28 mouse cellular contexts compared by ENCODE assay signal in the genomic region with DNA sequence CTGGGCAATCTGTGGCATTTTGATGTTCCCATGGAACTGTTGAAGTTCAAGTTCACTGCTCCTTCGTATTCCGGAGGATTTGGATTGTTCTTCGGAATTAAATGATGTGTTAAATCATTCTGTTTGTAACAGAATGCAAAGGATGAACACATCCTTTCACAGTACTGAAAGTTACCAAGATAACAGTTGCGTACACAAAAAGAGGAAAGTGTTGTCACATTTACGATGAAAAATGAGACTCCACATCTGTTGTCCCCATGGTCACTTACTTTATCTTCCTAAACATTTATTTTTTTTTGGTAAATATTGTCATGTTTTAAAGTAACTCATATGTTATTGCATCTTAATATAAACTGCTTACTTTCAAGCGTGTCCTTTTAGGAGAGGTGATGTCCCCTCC. TPM values are rescaled to one million over a fixed set of nuclear protein-coding genes. Genes with fewer than 3 reads are reported as not detected.
"Had no signal": no experiment of that assay in that cellular context is flagged by ENCODE, and none has a peak within 500 bp of the region (broad histone marks: within the 10 kb centered on the region; RNA-seq: fewer than 3 reads in every experiment).

No protein-coding gene starts in this region.

- H3K9ac ChIP-seq: forebrain, postnatal 0 days; heart, embryonic 13.5 days; heart, embryonic 15.5 days; hindbrain, embryonic 13.5 days; hindbrain, embryonic 15.5 days; kidney, embryonic 15.5 days; limb, embryonic 13.5 days; limb, embryonic 15.5 days had no signal

- H3K4me3 ChIP-seq: heart, adult 2 months; heart, embryonic 13.5 days; heart, embryonic 15.5 days; hindbrain, embryonic 13.5 days; hindbrain, embryonic 15.5 days; kidney, embryonic 15.5 days; limb, embryonic 13.5 days; limb, embryonic 15.5 days had no signal

- H3K27me3 ChIP-seq: heart, embryonic 13.5 days; heart, embryonic 15.5 days; hindbrain, embryonic 13.5 days; hindbrain, embryonic 15.5 days; kidney, embryonic 15.5 days; limb, embryonic 13.5 days; limb, embryonic 15.5 days had no signal

- H3K4me1 ChIP-seq: heart, embryonic 13.5 days; heart, embryonic 15.5 days; hindbrain, embryonic 13.5 days; hindbrain, embryonic 15.5 days; kidney, embryonic 15.5 days; limb, embryonic 13.5 days; limb, embryonic 15.5 days had no signal

- DNase-seq: forebrain, postnatal 0 days; gastrocnemius, postnatal 14 days; gastrocnemius, postnatal 36 days; heart, adult 11 months; heart, adult 2 months; heart, postnatal 14 days; heart, postnatal 36 days; kidney, adult 11 months; kidney, adult 2 months; kidney, adult 9 months; kidney, postnatal 14 days; kidney, postnatal 36 days; layer of hippocampus, adult 9-11 months; layer of hippocampus, postnatal 36 days; left cerebral cortex, postnatal 4 days had no signal

- H3K9me3 ChIP-seq: heart, embryonic 13.5 days; heart, embryonic 15.5 days; hindbrain, embryonic 13.5 days; hindbrain, embryonic 15.5 days; kidney, embryonic 15.5 days; limb, embryonic 13.5 days; limb, embryonic 15.5 days had no signal

- H3K36me3 ChIP-seq: heart, embryonic 13.5 days; heart, embryonic 15.5 days; hindbrain, embryonic 13.5 days; hindbrain, embryonic 15.5 days; kidney, embryonic 15.5 days; limb, embryonic 13.5 days; limb, embryonic 15.5 days had no signal

- H3K4me2 ChIP-seq: heart, embryonic 11.5 days; heart, embryonic 13.5 days; heart, embryonic 15.5 days; hindbrain, embryonic 13.5 days; hindbrain, embryonic 15.5 days; kidney, embryonic 15.5 days; limb, embryonic 13.5 days; limb, embryonic 15.5 days had no signal

- H3K27ac ChIP-seq: heart, adult 2 months; heart, embryonic 13.5 days; heart, embryonic 15.5 days; hindbrain, embryonic 13.5 days; hindbrain, embryonic 15.5 days; hindbrain, postnatal 0 days; kidney, embryonic 15.5 days; limb, embryonic 13.5 days; limb, embryonic 15.5 days had no signal

- ATAC-seq: forebrain, postnatal 0 days; hindbrain, postnatal 0 days; intestine, embryonic 16.5 days had no signal

RNA-seq across cellular contexts. Expression of gene Htr5b, which starts 56.6 kb away (rescaled TPM):
- polyA plus RNA-seq: heart, adult 2 months; heart, postnatal 0 days; intestine, embryonic 14.5 days; kidney, adult 2 months; large intestine, adult 2 months had no signal
